Mouse (Mus musculus) E14TG2a.4 (cell line): Measurements from ENCODE around the gene Tyms.

Experiments used
- H3K27me3 ChIP-seq: 2 replicates; pipeline ENCODE4 v1.6.1; 2014; ENCODE audit warnings: low read length, control low read depth; ENCODE audit not compliant: insufficient read depth
- H3K36me3 ChIP-seq: 2 replicates; pipeline ENCODE4 v1.6.1; 2014; ENCODE audit warnings: low read length, control low read depth; ENCODE audit not compliant: insufficient read depth
- H3K4me1 ChIP-seq: replicated peaks from 2 replicates; pipeline ENCODE4 v1.6.1; 2014; ENCODE audit warnings: low read depth, low read length, control low read depth
- H3K4me3 ChIP-seq: replicated peaks from 2 replicates; pipeline ENCODE4 v1.5.1; 2014; ENCODE audit warnings: mild to moderate bottlenecking, low read length
- H3K9me3 ChIP-seq: 2 replicates; pipeline ENCODE4 v1.6.1; 2014; ENCODE audit warnings: low read length, control low read depth
- CTCF ChIP-seq: conservative IDR thresholded peaks from 2 replicates; pipeline ENCODE4 v1.5.1; 2014; ENCODE audit warnings: low read length
- NANOG ChIP-seq: IDR thresholded peaks from 2 replicates; pipeline ENCODE4 v1.6.1; 2014; ENCODE audit warnings: borderline replicate concordance, low read length, mixed read lengths
- POU5F1 ChIP-seq: IDR thresholded peaks from 2 replicates; pipeline ENCODE4 v1.6.1; 2014; ENCODE audit warnings: low read length, borderline replicate concordance

Gene Tyms

GRCm38 (mm10) chr5:30112533-30113068 is 39.2 kb upstream of the Tyms start:
- peaks cover 76% of the 10 kb centered on the region for H3K27me3 ChIP-seq
- H3K4me1 ChIP-seq = peaks cover 60% of the 10 kb centered on the region
- TF ChIP-seq CTCF = peak; percentile 26
- TF ChIP-seq NANOG = no peak
- no peak for TF ChIP-seq POU5F1
- H3K9me3 ChIP-seq = no peaks in the 10 kb centered on the region
- no peak overlapping the region for H3K4me3 ChIP-seq
- H3K36me3 ChIP-seq = peaks cover 12% of the 10 kb centered on the region; the same call in 1 of the 2 replicates

DNA sequence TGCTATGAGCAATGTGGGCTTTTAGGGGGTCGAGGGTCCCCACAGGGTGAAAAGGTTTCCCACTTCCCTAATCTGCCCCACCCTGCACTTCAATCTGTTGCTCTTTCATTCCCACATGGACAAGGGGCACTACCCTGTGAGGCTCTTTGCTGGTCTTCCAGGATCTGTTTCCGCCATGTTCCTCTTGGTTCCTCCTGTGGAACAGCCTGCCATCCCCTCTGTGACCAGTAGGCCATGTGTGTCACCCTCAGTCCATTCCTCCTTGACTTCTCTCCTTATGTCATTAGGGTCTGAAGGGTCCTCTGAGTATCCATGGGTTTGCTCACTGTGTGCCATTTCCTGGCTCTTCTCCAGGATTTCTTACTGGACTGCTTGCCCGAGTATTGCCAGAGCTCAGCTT is 38.4 kb upstream of the Tyms start:
- peak overlapping the region; percentile 45 for H3K4me3 ChIP-seq
- no peak for TF ChIP-seq NANOG
- TF ChIP-seq CTCF = no peak; the same call in 1 of the 2 replicates
- no peak for TF ChIP-seq POU5F1
- no peaks in the 10 kb centered on the region for H3K9me3 ChIP-seq
- peaks cover 84% of the 10 kb centered on the region for H3K27me3 ChIP-seq
- peaks cover 68% of the 10 kb centered on the region for H3K4me1 ChIP-seq
- peaks cover 5% of the 10 kb centered on the region; the same call in 1 of the 2 replicates for H3K36me3 ChIP-seq

GRCm38 (mm10) chr5:30111126-30111525 is 37.7 kb upstream of the Tyms start:
- Histone ChIP-seq H3K4me1 (peaks cover 68% of the 10 kb centered on the region), H3K9me3 (no peaks in the 10 kb centered on the region), H3K36me3 (no peaks in the 10 kb centered on the region), H3K4me3 (peak overlapping the region; percentile 45), H3K27me3 (peaks cover 91% of the 10 kb centered on the region)
- TF ChIP-seq CTCF (no peak), NANOG (no peak), POU5F1 (no peak)

DNA sequence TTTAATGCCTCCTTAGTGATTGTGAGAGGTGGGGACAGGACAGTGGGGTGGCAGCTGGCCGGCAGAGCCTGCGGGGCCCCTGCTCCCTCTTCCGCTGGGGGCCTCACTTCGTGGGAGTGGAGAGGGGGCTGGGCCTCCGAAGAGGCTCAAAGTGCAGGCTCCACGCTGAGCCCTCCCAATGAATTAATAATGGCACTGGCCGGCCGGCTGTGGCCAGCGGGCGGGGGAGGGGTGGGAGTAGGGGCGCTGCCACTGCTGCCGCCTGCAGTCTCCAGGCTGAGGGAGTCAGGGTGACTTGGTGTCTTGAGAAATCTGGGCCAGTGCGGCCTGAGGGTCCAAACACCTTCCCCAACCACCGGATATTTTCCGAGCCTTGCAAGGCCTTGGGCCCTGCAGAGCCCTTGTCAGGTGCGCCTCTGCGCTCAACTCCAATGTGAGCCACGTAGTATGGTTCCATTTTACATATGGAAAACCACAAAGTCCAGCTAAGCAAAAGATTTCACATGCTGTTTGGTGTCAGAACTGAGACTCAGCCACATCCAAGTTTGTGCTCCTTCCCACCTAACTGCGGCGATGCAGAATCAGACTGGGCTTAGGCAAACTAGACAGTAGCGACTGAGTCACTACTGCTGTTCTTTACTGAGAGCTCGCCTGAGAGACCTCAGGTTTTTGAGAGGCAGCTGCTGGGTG is 37.1 kb upstream of the Tyms start:
- Histone ChIP-seq H3K36me3 (no peaks in the 10 kb centered on the region), H3K9me3 (no peaks in the 10 kb centered on the region), H3K27me3 (peaks cover 93% of the 10 kb centered on the region), H3K4me3 (peak overlapping the region; percentile 45), H3K4me1 (peaks cover 68% of the 10 kb centered on the region)
- TF ChIP-seq POU5F1 (no peak), CTCF (no peak), NANOG (no peak)

DNA sequence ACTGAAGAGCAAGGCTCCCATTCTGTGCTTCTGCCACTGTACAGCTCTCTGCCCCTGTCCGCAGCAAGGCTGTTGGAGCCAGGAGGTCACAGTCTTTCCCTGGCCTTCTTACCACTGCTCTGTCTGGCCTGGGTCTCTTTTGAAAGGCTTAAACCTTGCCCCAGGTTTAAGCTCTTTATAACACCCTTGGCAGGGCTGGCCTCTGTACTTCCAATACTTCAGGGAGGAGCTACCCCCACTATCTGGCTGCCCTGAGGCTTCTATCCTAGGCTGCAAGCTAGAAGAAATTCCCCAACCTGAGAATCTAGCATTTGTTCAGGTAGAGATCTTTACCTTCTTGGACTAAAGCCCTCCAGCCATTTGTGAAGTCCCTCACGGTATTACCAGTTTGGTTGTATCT is 36.5 kb upstream of the Tyms start:
- H3K4me3 ChIP-seq = no peak overlapping the region
- TF ChIP-seq CTCF = no peak
- no peak for TF ChIP-seq POU5F1
- no peak for TF ChIP-seq NANOG
- H3K27me3 ChIP-seq = peaks cover 94% of the 10 kb centered on the region
- H3K9me3 ChIP-seq = no peaks in the 10 kb centered on the region
- H3K4me1 ChIP-seq = peaks cover 68% of the 10 kb centered on the region
- H3K36me3 ChIP-seq = no peaks in the 10 kb centered on the region

DNA sequence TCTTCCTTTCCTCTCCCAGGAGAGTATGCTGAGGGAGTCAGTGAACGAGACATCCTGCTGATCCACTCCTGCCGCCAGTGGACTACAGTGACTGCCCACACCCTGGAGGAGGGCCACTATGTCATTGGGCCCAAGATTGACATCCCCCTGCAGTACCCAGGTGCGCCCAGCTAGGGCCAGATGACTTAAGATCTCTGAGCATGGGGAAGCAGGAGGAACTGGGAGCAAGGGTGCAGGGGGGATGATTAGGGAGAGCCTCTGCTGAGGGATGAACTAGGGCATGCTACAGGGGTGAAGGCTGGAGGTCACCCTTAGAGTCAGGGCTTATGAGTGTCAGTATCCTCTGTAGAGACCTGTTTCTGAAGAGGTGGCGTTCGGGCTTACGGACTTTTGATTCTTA is 34.8 kb upstream of the Tyms start:
- TF ChIP-seq NANOG (no peak), CTCF (no peak), POU5F1 (no peak)
- Histone ChIP-seq H3K36me3 (no peaks in the 10 kb centered on the region), H3K4me1 (peaks cover 65% of the 10 kb centered on the region), H3K9me3 (no peaks in the 10 kb centered on the region), H3K4me3 (no peak overlapping the region), H3K27me3 (peaks cover 89% of the 10 kb centered on the region)

DNA sequence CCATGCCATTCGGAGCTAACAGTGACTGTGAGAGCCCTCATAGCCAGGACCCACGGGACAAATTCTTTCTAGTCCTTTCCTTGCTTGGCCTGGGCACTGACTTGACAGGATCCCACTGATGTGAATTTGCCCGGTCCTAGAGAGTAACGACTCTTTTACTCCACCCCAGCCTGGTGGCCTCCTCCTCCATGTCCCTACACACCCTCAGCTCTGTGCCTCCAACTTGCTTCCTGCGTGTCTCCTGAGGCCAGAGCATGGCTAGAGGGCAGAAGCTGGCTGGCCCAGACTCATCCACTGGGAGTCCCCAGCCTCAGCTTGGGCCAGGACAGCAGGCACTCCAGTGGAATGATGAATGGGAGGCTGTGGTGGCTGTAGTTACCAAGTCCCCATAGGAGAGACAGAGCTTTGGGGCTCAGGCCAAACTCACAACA is 34.2 kb upstream of the Tyms start:
- no peak for TF ChIP-seq POU5F1
- no peak for TF ChIP-seq NANOG
- TF ChIP-seq CTCF = no peak
- Histone ChIP-seq H3K36me3 (no peaks in the 10 kb centered on the region), H3K4me3 (peak overlapping the region; percentile 27; the same call in 1 of the 2 replicates), H3K4me1 (peaks cover 63% of the 10 kb centered on the region), H3K27me3 (peaks cover 89% of the 10 kb centered on the region), H3K9me3 (no peaks in the 10 kb centered on the region)

DNA sequence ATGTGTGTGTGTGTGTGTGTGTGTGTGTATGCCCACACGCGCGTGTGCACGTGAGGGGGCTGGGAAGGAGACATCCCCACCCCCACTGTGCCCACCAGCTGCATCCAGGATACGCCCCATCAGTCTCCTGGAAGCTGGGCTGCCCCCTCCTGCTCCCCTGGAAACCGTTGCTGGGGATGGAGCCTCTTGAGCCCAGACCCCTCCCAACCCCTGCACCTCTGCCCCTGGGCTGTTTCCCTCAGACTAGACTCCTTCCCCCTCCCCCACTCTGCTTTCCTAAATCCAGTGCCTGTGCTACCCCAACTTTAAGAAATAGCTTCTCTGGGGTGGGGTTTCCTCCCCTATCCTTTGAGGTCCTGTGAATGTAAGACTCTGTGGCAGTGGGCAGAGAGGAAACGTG is 33.8 kb upstream of the Tyms start:
- Histone ChIP-seq H3K27me3 (peaks cover 86% of the 10 kb centered on the region), H3K4me3 (peak overlapping the region; percentile 27; the same call in 1 of the 2 replicates), H3K9me3 (no peaks in the 10 kb centered on the region), H3K36me3 (no peaks in the 10 kb centered on the region), H3K4me1 (peaks cover 63% of the 10 kb centered on the region)
- TF ChIP-seq CTCF = no peak
- no peak for TF ChIP-seq NANOG
- no peak for TF ChIP-seq POU5F1

DNA sequence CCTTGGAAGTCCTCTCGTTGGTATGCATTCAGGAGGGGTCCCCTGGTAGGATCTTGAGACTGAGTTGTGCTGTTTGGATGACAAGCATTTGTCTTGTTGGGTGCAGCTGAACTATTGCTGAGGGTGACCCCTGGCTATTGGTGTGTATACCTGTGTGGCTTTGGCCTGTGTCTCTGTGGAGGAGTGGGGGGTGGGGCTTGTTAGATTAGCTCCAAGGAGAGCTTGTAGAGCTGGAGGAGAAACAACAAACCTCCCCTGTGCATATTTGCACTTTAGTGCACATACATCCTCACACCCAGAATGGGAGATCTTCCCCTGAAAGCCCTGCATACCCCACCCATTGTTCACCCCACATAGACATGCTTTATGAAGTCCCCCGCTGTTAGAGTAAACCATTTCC is 33.3 kb upstream of the Tyms start:
- Histone ChIP-seq H3K4me1 (peaks cover 60% of the 10 kb centered on the region), H3K9me3 (no peaks in the 10 kb centered on the region), H3K4me3 (peak overlapping the region; percentile 27; the same call in 1 of the 2 replicates), H3K27me3 (peaks cover 82% of the 10 kb centered on the region), H3K36me3 (no peaks in the 10 kb centered on the region)
- no peak for TF ChIP-seq CTCF
- no peak for TF ChIP-seq POU5F1
- TF ChIP-seq NANOG = no peak
